Mouse (Mus musculus) lung, postnatal 25 days (tissue): ENCODE measurements around the gene Ncor2.

Experiments used
- DNase-seq: peaks from one replicate; pipeline ENCODE4 v3.0.0; 2022; ENCODE audit warnings: low spot score

Ncor2 gene

GRCm38 (mm10) chr5:125058267-125058668 is 120.8 kb downstream of the Ncor2 start:
- peak; percentile 82 for DNase-seq

DNA sequence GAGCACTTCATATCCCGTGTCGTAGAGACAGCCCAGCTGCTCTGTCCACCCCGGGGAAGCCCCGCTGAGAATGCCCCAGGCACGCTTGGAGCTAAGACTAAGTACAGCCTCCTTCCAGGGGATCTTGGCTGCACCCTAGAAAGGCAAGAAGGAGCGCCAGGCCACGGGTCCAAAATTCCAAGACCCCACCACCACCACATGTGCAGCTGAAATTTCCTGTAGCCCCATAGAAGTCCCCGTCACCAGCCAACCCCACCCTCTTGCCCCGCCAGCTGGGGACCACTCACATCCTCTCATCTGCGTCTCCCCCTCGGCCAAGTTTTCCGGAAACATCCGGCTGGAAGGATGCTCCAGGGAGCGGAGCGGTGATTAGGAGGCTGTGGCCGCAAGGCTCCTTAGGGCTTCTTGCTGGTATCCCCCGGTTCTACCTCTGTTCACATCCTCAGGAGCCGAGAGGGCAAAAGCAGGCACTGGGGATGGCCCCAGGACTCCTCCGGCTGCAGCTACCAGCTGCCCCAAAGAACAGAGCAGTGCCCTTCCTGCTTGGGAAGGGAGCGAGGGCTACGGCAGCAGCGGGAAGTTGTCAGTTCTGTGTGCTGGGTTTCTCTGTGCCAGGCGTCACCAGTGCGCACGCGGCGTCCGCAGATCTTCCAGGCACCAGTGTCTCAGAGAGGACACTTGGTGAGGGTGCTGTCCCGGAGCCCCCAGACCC is 121.3 kb downstream of the Ncor2 start:
- no peak for DNase-seq

GRCm38 (mm10) chr5:125056696-125057554 is 122.1 kb downstream of the Ncor2 start:
- DNase-seq, result peak; percentile 84

GRCm38 (mm10) chr5:125056331-125056695 is 122.7 kb downstream of the Ncor2 start:
- no peak for DNase-seq

DNA sequence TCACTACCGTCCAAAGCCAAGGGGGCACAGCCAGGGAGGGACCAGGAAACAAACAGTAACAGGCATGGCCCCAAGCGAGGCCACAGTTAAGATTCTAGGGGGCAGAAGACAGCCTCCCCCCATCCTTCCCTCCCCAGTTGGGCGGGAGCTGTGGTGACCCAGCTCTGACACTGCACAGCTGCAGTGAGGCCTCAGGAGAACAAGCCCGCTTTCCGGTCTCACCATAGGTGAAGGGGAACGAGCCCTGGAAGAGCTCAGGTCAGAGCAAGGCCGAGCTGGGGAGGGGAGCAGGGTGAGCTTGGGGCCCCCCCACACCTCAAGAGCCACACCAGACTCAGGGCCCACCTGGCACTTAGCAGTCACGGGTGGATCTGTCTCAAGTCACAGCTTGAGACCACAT is 123.1 kb downstream of the Ncor2 start:
- no peak for DNase-seq

DNA sequence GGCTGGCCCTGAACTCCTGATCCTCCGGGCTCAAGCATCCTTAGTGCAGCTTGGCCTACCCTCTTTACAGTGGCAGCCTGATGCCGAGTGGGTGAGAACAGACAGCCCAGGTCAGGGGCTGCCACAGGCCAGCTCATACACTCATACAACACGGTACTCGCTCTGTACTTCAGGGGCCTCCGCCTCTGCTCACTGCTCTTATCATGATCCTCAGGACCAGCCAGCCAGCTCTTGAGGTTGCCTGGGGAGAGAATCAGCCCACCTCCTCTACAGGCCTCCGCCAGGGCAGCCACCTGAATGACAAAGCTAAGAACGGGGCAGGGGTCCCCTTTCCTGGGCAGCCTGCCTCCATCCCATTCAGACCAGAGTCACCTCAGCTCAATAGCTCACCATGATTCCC is 125.4 kb downstream of the Ncor2 start:
- DNase-seq, result no peak

- peak; percentile 88 for DNase-seq
Measured at GRCm38 (mm10) chr5:125052603-125053488, 126.2 kb downstream of the Ncor2 start.

DNA sequence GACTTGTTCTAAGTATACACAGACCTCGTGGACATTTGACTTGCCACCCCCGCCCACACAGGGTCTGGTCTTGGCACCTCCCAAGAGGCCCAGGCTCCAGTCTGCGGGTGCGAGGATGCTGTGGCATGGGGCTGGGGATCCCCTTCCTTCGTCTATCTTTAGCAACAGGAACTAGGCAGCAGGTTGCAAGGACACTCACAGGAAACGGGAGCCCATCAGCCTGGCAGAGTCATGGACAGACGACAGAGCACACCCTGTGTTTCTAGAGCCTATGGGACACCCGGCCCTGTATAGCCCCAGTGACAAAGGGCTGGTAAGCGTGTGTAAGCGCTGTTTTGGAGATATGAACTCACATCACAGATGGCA is 126.8 kb downstream of the Ncor2 start:
- peak; percentile 70 for DNase-seq

DNA sequence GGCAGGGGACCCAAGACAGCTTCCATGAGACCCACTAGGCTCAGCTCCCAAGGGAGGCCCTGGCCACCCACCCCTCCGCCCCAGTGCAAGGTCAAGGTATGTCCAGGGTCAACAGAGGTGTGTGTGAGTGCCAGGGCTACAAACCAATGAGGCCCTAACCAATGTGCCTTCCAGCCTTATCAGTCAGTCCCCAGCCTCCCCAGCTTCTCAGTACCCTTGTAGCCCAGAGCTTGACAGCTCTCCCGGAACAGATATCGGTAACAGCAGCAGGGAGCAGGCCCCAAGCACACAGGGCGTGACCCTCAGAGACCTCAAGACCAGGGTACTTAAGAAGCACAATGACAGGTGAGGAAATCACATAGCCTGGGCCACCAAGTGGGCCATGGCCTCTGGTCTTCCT is 129.5 kb downstream of the Ncor2 start:
- no peak for DNase-seq

DNA sequence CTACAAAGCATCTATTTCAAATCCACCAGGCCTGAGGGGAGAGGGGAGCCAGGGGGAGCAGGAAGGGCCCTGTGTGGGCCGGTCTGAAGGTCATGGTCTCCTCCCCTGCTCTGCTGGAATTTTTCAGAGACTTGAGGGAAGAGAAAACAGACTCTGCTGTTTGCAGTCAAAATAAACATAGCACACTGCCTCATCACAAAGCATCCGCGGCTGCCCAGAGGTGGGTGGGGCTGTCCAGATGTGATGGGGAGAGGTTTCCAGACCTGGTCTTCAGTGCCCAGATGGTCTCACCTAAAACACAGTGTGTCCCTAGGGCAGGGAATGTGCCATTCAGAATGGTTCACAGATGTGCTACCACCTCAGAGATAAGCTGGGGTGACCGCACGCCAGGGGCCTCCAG is 132.6 kb downstream of the Ncor2 start:
- DNase-seq, result no peak

GRCm38 (mm10) chr5:125045202-125045601 is 133.8 kb downstream of the Ncor2 start:
- no peak for DNase-seq

DNA sequence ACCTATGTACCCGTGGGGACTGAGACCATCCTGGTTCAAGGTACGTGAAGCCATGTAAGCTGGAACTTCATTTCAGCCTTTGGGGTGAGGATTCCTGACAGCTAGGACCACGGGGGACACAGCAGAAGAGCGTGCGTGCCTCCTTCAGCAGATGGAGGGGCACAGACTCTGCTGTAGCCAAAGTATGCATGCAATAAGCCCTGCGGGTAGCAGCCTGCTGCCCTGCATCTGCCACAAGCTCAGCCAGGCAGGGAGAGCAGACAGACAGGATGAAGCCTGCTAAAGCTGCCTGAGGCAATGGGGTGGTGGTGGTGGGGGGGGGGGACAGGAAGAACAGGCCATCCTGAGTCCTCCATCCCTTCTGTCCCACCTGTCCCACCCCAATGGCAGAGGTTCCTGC is 135.6 kb downstream of the Ncor2 start:
- DNase-seq, result no peak

DNA sequence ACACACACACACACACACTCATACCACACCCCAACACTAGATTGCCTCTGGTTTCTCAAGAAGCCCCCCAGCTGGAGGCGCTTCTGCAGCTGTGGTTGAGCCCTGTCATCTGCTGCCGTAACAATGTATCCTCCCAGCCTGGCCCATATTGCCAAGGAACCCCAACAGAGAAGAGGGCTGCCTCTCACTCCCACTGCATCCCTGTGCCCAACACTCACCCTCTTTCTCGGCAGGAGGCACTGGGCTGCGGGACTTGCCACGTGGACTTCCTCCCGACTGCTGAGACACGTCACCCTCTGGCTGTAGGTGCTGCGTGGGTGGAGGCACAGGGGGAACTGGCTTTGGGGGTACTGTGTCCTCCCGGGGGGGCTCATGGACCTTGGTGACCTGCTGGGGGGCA is 137.4 kb downstream of the Ncor2 start:
- DNase-seq, result no peak

- DNase-seq, result peak; percentile 32
Measured at GRCm38 (mm10) chr5:125040128-125040584, 138.9 kb downstream of the Ncor2 start.

- DNase-seq, result no peak
Measured at GRCm38 (mm10) chr5:125039377-125040027, 139.5 kb downstream of the Ncor2 start.

DNA sequence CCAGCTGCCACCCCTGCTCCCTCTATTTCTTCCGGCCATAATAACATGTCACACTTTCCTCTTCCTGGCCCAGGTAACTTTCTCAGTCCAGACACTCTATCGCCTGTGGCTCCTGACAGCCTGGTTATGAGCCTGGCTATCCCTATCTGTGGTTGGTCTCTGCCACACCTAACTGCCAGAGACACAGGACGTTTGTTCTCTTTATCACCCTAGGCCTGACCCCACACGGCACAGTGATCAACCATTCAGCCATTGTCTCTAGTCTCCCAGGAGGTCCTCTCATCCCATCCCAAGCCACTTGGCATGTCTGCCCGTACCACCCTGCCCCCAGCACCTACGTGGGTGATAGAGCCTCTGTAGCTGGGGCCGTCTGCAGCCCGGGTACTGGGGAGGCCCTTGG is 142.5 kb downstream of the Ncor2 start:
- DNase-seq, result no peak

DNA sequence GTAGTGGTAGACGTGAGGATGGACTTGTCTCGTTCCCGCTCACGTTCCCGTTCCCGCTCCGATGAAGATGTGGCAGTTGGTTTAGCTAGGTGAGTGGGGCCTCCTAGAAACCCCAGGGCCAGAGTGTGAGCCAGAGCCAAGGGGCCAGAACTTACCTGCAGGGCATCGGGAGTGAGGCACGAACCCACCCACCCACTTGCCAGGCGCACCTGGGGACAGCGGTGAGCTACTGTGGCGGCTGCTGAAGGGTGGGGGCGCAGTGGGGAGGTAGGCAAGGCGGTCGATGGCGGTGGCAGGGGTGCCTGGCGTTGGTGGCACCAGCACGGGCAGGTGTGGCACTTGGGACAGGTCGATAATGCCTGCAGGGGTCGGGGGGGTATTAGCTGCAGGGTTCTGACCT is 150.1 kb downstream of the Ncor2 start:
- DNase-seq, result no peak

GRCm38 (mm10) chr5:125028371-125028770 is 150.6 kb downstream of the Ncor2 start:
- DNase-seq, result no peak

- no peak for DNase-seq
Measured at GRCm38 (mm10) chr5:125024002-125024401, 155.0 kb downstream of the Ncor2 start.

- peak; percentile 39 for DNase-seq
Measured at GRCm38 (mm10) chr5:125021298-125021697, 157.7 kb downstream of the Ncor2 start.

DNA sequence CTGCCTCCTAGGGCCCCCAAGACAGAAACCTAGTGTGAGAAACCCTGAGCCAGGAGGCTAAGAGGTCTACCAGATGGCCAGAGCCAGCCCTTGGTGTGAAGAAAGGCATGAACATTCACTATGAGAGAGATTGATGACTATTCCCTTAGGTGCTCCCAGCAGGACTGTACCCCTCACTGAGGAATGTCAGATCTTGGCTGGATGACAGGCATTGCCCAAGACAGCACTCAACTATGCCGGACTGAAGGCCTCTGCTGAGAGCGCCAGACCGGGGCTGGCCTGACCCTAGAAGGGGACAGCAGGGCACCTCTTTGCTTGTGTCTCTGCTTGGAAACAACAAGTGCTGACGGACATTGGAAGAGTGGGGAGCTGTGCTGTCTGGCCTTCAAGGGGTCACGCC is 159.9 kb downstream of the Ncor2 start:
- DNase-seq, result peak; percentile 63

GRCm38 (mm10) chr5:125017332-125017731 is 161.7 kb downstream of the Ncor2 start:
- DNase-seq, result no peak
